Mouse (Mus musculus): ENCODE results near the gene Cfap46.

Gene Cfap46

GRCm38 (mm10) chr7:139683706-139684552, at the start of gene Cfap46:
Gene Cfap46 (minus strand): TSS chr7:139683817.
- peak; percentile 75 for DNase-seq

DNA sequence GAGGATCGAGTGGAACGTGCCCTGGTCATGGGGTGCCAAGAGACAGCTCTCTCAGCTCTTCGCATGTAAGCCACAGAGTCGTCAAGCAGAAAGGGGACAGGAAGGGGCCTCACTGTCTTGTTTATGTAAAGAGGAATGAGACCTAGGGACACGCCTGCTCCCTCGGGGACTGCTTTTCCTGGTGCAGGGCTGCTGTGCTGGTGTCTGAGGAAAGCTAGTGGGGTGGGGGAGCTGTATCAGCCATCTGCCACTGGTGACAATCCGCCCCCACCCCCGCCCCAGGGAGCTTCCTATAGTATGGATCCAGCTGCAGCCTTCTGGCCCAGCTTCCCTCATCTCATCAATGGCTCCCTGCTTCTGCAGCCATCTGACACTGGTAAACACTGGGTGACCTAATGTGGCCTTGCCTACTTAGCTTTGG, 47.7 kb upstream of the Cfap46 start:
- DNase-seq = no peak

DNA sequence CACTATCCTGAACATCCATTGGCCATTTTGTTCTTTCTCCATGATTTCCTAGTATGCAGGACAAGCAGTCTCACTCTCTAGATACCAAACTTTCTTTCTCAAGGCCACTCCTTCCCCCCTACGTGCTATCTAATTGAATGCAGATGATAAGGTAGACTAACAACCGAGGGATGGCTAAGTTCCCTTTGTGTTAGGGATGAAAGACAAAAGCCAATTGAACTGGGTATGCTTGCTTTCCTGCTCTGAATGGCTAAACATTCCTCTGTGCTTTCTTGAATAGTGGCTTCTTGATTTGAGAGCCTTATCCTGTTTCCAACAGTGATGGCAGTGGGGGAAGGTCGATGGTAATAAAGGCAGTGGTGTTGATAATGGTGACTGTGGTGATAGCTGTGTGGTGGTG, 43.5 kb upstream of the Cfap46 start:
- no peak for DNase-seq

DNA sequence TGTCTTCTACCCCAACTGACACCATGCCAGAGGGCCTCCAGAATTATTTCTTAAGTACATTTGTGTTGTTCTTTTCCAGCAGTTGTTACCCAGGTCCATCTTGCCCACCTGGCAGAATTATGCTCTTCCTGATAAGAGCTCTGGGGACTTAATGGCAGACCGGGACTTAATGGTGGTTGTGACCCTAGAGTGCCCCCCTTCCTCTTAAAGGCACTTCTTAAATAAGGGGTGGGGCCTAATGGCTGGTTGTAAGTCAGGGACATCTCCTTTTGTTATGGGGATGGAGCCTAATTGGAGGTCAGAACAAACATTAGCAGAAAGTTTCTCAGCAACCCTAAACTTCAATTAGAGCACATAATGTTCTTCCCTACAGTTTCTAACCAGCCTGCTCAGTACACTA, 42.0 kb upstream of the Cfap46 start:
- no peak for DNase-seq

DNA sequence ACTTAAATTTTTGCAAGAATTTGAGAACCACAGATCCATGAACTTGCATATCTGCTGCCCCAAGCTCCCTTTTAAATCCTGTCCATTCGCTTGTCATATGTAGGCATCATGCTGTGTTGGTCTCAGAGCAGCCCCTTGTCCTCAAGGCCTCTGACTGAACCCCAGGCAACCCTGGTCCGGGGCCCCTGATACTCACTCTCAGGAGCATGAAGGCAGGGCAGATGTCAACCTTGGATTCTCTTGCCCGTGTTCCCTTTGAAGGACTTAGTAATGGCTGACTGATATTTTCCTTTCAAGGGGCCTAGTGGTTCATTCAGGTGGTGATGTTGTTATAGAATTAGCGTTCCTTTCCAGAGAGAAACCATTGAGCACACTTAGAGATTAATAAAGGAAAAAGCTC, 40.4 kb upstream of the Cfap46 start:
- DNase-seq = no peak

- no peak for DNase-seq
Observed at GRCm38 (mm10) chr7:139721196-139721595, 37.6 kb upstream of the Cfap46 start.

GRCm38 (mm10) chr7:139717781-139718180, 34.2 kb upstream of the Cfap46 start:
- no peak for DNase-seq

DNA sequence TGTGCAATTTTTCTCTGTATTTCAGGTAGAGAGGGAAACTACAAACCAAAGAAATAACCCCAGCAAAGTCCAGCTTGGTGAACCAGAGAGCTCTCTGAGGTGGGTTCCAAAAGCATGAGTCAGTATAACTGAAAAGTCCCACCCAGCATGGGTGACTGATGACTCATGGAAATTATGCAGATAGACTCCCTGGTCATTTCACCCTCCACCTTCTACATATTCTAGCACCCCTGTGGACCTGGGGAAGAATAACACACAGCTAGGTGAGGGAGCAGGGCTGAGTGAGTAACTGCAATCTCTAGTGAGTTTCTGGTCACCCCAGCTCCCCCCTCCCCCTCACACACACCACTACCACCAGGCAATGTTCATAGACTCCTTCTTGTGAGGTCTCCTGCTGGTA, 28.2 kb upstream of the Cfap46 start:
- DNase-seq = no peak

GRCm38 (mm10) chr7:139706411-139707120, 22.9 kb upstream of the Cfap46 start:
- DNase-seq = no peak

- DNase-seq = no peak
Observed at GRCm38 (mm10) chr7:139705781-139706180, 22.2 kb upstream of the Cfap46 start.

GRCm38 (mm10) chr7:139705081-139705480, 21.5 kb upstream of the Cfap46 start:
- DNase-seq = no peak

GRCm38 (mm10) chr7:139703826-139704199, 20.2 kb upstream of the Cfap46 start:
- DNase-seq = no peak

GRCm38 (mm10) chr7:139703146-139703825, 19.7 kb upstream of the Cfap46 start:
- DNase-seq = peak; percentile 91

GRCm38 (mm10) chr7:139701651-139702301, 18.2 kb upstream of the Cfap46 start:
- no peak for DNase-seq

GRCm38 (mm10) chr7:139692641-139693294, 9.2 kb upstream of the Cfap46 start:
- no peak for DNase-seq

- DNase-seq = no peak
Observed at GRCm38 (mm10) chr7:139692211-139692610, 8.6 kb upstream of the Cfap46 start.

GRCm38 (mm10) chr7:139685336-139685735, 1.7 kb upstream of the Cfap46 start:
- DNase-seq = no peak

DNA sequence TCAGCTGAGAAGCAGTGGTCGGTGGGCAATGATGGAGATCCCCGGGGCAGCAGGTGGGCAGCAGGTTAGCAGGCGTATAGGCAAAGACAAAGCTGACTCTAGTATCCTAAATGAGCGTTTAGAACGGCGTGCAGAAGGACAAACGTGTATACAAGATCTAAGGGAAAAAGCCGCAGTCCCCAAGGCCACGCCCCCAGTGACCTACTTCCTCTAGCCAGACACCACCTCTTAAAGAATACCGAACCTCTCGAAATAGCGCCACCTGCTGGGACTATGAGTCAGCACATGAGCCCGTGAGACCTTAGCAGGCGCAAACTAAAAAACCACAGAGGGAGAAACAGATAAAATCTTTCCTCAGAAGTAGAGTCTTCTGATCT, 924 bp upstream of the Cfap46 start:
- peak; percentile 97 for DNase-seq

DNA sequence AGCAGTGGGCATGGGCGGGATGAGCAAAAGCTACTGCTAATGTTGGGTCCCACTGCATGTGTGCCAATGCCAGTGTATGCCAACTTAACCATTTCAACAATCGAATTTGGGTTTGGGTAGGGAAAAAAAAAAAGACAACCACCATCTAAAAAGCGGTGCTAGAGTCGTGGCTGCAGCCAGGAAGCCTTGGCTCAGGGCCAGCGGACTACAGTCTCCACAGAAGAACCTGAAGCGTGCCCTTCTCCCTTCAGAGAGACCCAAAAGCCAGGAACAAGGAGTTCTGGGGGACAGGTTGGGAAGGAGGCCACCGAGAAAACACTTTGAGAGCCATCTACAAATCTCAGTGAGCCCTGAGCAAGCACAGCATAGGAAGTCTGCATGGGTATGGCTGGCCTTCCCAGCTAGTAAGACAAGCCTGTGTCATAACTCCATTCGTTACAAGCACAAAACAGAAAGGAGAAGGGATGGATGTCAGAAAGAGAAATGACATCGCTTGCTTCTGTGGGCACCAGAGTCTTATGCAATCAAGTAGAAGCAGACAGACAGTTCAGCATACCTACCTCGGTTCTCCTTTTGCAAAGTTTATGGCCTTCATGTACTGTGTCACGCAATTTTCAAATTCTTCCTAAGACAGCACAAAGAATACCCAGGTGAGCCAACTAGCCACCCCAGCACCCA, 1.6 kb downstream of the Cfap46 start:
- DNase-seq = no peak

DNA sequence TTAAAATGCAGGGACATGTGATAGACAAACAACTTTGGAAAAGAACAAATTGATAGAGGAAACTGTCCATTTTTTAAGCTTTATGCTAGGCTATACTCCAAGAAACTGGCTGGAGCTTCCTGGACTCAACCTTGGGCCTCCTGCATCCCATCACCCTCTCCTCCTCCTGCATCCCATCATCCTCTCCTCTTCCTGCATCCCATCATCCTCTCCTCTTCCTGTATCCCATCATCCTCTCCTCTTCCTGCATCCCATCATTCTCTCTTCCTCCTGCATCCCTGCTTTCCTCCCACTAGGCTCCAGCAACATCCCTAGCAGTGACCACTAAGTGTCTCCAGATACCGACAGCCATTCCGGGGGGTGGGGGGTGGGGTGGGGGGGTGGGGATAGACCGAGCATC, 7.2 kb downstream of the Cfap46 start:
- DNase-seq = no peak

DNA sequence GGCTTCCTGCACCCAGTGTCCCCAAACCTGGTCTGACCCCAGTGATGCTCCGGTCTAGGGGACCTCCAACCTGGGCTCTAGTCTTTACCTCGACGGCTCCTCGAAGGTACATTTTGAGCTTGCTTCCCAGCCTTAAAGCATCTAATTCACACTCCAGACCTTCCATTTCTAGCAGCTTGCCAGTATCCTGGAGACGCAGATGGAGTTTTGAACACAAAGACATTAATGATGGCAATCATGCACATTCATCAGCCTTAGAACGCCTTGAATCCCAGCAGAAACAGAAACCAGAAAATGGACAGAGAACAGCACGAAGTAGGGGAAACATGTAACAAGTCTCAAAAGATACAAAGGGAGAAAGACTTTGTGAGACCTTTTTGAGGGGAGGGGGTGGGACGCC, 16.7 kb downstream of the Cfap46 start:
- DNase-seq = no peak

DNA sequence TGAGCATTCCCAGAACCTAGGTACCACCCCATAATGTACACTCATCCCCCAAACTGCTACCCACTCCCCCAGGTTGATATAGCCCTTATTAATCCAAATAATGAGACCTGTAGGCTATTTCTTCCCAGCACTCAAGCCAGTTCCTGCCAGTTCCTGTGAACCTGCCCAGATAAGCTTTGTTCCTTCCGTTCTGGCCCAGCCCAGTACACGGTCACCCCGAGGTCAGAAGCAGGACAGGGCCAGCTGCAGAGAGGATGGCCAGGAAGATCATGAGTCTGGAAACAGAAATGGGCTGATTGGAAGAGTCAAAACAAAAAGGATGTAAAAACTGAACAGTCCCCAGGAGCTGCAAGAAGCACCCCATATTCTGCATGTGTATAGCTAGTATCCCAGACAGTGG, 20.3 kb downstream of the Cfap46 start:
- no peak for DNase-seq
